Mouse (Mus musculus) adrenal gland, adult 10 weeks (tissue): ENCODE results near the gene Xpc. TPM values are rescaled to one million over a fixed set of nuclear protein-coding genes. Genes with fewer than 3 reads are reported as not detected.

Source experiments
- polyA plus RNA-seq: library from polyadenylated mRNA; stranded (reverse); fragments of 350-450 nt; fragmentation: Illumina TruSeq; extraction: RNeasy Lipid Tissue Mini Kit (QIAGEN cat#74804); gene quantifications from one replicate; pipeline ENCODE4 v1.2.3, GENCODE M21; 2014; ENCODE audit warnings: low read depth, low replicate concordance

The Xpc gene
- 6.6 TPM for polyA plus RNA-seq

DNA sequence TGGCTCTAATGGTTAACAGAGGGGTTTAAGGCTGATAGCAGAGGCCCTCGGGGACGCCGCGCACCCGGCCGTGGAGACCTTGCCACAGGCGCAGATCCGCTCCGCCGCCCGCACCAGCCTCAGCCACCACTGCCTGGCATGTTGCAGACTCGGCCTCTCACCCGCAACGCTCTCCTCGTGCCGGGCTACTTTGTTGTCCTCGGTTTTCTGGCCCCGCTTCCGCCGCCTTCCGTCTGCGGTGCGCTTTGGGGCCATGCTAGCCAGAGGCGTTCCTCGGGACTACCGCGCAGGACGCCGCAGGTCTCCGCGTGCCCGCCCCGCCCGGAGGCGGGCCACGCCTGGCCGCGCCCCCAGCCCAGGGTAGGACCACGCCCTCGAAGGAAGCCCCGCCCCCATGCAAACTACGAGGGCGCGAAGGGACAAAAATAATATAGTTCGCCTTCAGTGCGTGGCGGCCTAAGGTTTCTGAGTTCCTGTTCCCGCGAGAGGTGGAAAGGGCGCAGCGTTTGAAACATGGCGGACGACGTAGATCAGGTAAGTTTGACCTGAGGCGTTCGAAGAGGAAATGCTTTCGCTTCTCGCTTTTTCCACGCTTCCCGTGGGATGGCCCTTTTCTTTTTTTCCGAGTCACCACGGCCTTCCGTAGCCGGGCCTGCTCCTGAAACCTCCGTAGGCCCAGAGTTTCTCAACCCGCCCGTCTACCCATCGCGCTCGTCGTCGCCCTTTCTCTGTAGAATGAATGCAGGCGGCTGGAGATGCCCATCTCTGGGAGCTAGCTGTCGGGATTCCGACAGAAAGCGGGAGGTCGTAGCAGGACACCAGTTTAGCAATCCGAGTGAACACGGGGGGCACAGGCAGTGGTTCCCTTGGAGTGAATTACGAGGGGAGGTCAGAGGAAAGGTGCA, at the start of gene Xpc, which contains the start of gene Lsm3:
Gene Xpc (minus strand): TSS at position 344 of the 905 bp plus-strand sequence.
Gene Lsm3 (plus strand): TSS at position 384 of the 905 bp plus-strand sequence.

GRCm38 (mm10) chr6:91472868-91473804, 42.6 kb downstream of the Xpc start, which contains the start of the genes Chchd4 and Tmem43:
Chchd4 (minus strand) TSS chr6:91473546.
Tmem43 (plus strand) TSS chr6:91473703.

Other genes starting within 250 kb of the Xpc start
- not detected for gene Wnt7a, start 104.5 kb downstream of the Xpc start, polyA plus RNA-seq
- gene Chchd4, start 42.3 kb downstream of the Xpc start, polyA plus RNA-seq, result 12.4 TPM
- 17.7 TPM for gene Tmem43, start 42.2 kb downstream of the Xpc start, polyA plus RNA-seq
- 56.5 TPM for gene Lsm3, start within 50 bp of the Xpc start, polyA plus RNA-seq
- 298 TPM for gene Slc6a6, start 168.2 kb upstream of the Xpc start, polyA plus RNA-seq